Mouse (Mus musculus): ENCODE measurements around the gene Peak1. TPM values are rescaled to one million over a fixed set of nuclear protein-coding genes. Genes with fewer than 3 reads are reported as not detected.

Peak1 gene
- polyA plus RNA-seq, 1 experiment = 7.6 TPM

DNA sequence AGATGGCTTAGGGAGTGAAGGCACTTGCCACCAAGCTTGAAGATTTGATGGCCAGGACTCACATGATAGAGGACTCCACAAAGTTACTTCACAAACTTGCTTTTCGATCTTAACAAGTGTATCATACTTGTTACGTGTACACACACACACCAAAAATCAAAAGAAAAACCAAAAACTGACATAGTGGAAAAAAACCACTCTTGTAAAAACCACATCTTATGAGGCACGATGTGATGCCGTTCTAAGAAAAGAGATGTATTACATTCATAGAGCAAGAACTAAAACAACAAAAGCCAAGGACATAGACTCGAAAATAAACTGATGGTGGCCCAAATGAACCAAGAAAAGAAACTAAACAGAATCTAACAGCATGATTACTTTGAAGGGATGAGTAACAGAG lies 92.1 kb downstream of the Peak1 start:
- whole genome bisulfite sequencing = 83% methylated on average over 5 of the region's 5 CpGs
- no peak for DNase-seq (ENCODE audit: low read depth, low spot score)

DNA sequence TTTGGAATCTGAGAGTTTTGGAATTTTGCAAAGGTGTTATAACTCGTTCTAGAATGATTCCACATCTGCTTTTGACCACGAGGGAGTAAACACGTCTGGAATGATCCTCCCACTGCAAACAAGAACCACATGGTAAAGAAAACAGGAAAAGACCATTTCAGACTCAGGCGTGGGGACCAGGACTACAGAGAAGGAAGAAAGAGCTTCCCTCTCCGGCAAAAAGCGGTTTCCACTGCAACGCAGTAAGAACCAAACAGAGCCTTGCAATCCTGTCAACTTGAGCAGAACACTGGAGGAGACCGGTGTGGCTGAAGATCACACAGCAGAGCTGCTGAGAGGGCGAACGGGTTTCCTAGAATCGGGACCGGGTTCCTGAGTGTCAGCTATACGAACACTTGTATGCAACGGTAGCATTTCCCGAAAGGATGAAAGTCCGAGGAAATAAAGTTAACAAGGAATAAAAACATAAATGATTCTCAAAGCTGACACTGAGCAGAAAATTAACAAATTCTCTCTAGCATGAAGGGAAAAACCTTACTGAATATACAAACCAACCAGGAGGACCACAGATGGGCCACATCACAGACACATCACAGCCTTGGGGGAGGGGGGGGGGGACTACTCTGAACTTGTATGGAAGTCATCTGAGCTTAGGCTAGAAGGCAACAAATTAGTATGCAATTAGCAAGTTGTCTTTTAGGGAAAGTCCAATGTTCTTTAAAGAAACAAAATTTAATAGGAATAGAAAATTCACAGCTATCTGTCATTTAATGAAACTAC lies 93.1 kb downstream of the Peak1 start:
- 54% methylated on average over 16 of the region's 16 CpGs for WGBS
- DNase-seq (ENCODE audit: low read depth, low spot score) = no peak

DNA sequence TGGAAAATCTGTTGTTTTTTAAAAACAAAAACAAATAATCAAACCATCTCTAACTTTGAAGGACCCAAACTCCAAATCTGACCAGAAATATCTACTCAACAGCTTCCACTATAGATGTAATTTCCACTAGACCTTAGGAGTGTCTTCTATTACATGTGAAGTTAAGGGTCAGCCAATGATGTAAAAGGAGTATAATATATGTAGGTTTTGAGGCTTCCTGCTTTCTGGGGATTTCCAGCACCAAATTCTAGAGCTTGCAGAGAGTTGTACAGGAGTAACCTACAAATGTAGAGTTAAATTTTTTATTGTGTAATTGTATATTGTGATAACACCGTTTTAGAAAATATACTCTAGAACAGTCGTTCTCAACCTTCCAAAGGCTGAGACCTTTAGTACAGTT lies 96.6 kb downstream of the Peak1 start:
- DNase-seq (ENCODE audit: low read depth, low spot score) = no peak
- 63% methylated on average over 2 of the region's 2 CpGs for WGBS

DNA sequence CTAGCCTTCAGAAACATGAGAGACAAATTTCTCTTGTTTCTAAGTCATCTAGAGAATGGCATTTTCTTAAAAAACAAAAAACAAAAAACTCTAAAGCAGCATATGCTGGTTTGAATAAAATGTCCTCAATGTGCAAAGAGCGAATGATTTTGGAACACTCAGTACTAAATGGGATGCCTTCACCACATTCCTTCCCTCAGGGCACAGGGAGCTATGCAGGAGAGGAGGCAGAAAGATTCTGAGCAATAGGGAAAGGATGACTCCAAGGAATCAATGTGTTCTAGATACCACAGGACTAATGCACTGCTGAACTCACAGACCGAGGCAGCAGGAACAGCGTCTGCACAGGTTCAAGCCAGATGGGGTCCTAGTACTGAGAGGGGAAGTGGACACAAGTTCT lies 103.5 kb downstream of the Peak1 start:
- WGBS = 99% methylated on average over 3 of the region's 3 CpGs

DNA sequence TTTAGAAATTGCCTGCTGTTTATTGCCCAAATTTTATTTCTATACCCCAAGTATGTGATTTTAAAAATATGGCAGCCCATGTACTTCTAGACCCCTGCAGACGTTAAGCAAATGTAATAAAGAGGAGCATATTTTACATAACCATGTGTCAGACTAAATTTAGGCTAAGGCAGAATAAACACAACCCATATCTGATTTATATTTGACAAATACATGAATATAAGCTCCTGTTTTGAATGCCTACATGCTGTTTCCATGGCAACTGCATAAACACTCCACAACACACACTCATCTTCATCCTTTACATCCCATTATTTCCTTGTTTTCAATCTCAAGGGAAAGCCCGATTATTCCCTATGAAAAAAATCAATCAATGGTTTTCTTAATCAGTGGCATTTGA lies 108.8 kb downstream of the Peak1 start:
- 47% methylated on average over 2 of the region's 2 CpGs for WGBS
- no peak for DNase-seq (ENCODE audit: low read depth, low spot score)

More for the DNA sequence above, 103.5 kb downstream of the Peak1 start:
- DNase-seq (ENCODE audit: low read depth, low spot score) = no peak

DNA sequence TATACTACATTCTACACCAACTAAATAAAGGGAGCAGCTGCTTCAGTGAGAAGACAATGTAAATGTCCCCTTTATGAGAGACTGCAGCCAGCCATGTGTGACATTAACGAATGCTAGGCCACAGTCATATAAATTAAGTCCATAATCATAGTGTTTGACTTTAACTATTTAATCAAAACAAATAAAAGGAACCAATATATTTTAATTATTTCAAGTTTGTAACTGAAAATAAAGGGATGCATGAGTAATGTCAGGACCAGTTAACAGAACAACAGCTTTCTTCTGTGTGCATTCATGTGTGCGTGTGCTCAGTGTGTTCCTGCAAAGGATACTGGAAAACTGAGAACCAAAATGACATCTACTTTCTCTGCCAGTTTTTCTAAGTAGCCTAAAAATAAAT lies 113.3 kb downstream of the Peak1 start:
- 83% methylated on average over 2 of the region's 2 CpGs for WGBS
- no peak for DNase-seq (ENCODE audit: low read depth, low spot score)

DNA sequence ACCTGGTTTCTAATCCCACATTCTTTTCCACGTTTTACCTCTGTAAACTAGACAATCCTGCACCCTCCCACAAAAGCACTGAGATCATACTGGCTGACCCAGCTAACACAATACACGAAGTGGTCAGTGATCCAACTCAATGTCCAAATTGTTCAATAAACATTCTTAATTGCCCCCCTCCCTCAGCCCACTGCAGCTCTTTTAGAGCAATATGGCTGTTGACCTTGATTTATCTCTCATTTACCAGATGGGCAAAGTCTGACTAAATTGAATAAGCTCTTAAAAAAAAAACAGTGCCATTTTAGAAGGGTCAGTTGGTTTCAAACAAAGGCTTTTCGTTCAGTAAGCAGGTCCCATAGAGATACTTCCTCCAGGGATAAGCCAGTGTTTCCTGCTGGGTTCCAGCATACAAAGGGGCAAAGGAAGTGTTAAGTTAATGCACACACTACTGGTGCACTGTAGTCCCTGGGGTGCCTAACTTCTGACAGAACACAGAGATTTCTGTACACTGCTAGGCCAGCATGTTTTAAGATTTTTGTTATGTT lies 114.9 kb downstream of the Peak1 start:
- 37% methylated on average over 3 of the region's 3 CpGs for WGBS
- DNase-seq (ENCODE audit: low read depth, low spot score) = no peak

DNA sequence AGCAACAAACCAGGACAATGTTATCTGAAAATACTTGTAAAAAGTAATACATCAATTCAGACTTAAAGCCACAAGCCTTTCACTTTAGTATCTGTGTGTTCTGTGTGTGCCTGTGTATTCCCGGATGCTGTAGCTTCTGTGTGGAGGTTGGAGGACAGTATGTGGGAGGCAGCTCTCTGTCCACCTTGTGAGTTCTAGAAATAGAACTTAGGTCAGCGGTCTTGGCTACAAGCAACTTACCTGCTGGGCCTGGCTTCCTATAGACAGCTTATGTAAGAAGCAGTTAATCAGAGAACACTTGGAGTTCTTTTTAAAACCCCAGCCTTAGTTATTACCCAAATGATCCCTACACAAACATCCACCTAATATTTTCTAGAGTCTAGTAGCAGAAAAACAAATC lies 127.8 kb downstream of the Peak1 start:
- 94% methylated on average over 2 of the region's 2 CpGs for WGBS
- no peak for DNase-seq (ENCODE audit: low read depth, low spot score)

DNA sequence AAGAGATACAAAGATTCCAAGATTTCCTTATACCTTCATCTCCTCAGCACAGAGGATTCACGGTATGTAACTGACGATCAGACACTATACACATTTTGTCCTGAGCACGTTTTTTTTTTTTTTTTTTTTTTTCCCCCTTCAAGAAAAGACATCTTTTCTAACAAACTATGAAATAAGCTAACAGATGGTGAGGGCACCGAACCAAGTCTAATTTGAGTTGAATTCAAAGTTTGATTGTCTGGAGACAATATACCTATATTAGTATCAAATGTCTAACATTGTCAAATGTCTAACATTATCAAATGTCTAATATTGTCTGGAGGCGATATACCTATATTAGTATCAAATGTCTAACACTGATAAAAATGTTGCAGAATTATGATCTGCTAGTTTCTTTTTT lies 135.4 kb downstream of the Peak1 start:
- no peak for DNase-seq (ENCODE audit: low read depth, low spot score)
- 85% methylated on average over 5 of the region's 5 CpGs for WGBS

DNA sequence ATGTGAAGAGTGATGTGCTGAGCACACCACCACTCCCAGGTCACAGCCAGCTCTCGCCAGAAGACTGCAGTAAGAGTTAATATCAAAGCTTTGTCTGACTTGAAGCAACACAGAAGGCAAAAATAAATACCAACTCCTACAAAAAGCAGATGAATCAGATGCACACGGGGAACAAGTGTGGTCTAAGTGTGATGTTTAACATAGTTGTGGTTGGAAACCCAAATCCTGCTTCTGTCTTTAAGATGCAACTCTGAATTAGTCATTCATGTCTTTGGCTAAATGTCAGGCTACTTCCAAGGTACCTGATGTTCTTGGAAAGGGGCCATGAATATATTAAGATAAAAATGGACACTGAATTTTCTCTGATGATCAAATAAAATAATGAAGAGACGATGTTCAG lies 144.3 kb downstream of the Peak1 start:
- WGBS = 79% methylated on average over 3 of the region's 3 CpGs
- DNase-seq (ENCODE audit: low read depth, low spot score) = no peak

DNA sequence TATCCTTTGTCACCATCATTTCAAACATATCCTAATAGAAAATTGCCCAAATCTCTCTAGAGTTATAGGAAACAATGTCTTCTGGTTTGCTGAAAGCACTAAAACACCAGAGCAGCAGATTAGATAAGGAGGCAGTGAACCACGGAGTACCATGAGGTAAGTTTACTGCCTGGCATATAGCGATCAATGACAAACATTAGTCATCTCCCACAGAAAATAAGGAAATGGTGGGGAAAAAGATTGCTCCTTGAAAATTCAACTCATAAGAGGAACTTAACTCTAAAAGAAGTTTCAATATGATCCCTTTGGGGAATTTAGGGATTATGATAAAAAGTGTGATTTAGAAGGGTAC lies 145.6 kb downstream of the Peak1 start:
- 26% methylated on average over 2 of the region's 2 CpGs for WGBS
- no peak for DNase-seq (ENCODE audit: low read depth, low spot score)

DNA sequence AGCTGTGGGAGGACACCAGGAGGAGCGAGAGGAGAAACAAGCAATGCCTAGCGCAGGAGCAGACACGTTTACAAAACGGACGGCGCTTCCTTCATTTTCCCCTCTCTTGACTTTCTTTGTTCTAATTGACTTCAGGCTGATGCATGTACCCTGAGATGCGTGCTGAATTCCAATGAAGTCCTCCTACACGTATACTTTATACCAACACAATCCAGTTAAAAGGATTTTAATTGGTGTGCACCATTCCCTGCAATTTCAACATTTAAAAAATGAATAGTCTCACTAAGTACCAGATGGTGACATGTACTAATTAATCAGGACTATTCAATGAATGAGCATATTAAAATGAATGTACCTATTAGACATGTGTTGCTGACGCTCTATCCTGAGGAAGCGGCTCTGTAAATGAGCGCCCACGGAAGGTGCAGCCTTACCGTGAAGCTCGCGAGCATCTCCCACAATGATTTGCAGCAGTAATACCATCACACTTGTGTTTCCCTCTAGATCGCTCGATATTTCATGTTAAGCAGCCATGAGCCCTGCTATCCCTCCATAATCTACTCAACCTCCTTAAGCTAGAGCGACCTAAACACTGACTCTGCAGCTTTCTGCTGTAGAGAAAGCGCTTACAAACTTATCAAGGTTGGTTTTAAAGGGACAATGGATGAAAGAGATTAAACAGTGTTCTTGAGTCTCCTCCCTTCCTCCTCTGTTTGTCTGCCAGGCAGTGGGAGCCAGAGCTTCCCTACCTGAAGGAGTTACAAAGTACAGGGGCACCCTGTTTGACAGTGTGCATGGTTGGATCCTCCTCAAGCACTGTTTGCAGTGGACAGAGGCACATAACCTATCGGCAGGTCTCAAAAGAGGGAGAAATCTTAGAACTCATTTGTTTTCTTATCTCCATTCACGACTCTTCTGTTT lies 146.3 kb downstream of the Peak1 start:
- 71% methylated on average over 21 of the region's 21 CpGs for WGBS
- DNase-seq (ENCODE audit: low read depth, low spot score) = no peak

DNA sequence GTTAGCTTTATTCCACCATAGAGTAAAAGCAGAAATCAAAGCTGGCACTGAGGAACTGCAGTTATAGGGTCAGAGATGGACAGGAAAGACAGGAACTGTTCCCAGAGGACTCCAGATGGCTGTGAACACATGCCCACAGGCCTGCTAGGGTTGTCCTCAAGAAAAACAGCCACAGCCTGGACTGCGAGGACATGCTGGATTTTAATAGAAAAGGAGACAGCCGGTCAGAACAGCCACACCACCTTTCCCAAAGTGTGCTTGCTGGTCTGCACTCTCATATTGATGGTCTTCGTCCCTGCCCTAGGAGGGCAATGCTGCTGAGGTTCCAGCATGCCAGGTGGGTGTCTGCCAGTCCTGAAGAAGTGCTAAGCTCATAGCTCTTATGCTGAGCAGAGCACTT lies 148.8 kb downstream of the Peak1 start:
- DNase-seq (ENCODE audit: low read depth, low spot score) = no peak
- WGBS = 95% methylated on average over 3 of the region's 3 CpGs

DNA sequence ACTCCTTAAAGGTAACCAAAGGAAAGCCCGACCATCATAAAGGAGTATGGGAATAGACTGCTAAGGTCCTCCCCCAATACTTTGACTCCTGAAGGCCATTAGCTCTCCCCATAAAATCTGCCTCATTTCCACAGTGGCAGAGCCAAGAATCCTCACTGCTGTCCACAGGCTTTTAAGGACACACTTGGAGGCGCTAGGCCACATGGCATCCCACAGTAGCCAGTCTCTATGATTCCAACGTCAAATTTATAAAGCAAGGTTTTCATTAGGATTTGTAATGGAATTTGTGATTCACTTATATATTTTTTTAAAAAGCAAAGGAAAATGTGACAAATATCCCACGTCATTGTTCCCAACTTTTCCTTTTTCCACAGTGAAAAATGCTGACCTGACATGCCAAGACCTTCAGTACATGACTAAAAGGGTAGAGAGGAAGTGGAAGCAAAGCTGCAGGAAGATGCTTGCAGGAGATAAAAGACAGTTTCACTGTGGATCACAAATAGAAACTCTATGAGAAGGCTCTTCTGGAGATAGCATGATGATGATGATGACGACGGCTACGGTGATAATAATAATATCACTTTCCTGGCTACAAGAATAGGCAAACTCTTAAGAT lies 151.6 kb downstream of the Peak1 start:
- WGBS = 84% methylated on average over 7 of the region's 7 CpGs

DNA sequence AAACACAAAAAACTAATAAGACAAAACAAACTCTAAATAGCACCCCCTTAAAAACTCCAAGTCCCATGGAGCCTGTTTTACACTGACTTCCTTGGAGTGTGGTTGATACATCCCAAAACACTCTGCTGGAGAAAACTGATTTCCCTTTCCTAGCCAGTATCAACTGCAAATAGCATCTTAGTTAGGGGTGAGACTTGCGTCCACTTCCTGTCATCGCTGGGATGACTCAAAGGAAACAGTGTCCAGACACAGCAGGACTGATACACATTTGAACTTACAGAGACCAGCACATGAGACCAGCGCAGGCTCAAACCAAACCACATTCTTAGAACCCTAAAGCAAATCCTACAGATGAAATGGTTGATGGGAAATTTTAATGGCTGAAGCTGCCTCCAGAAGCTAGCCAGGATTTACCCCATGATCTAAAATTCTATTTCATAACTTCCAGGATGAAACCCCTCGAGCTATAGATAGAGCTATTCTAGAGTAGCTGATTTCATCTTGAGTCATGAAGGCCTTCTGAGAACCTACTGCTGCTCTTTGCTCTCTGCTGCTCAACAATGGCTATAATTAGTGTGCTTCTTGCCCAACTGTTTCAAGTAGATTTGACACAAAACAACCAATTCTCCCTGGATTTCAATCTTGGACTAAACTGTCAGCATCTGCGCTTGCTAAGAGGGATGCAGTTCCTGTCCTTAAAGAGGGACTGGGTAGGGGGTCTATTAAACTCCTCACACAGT lies 152.2 kb downstream of the Peak1 start:
- 74% methylated on average over 5 of the region's 5 CpGs for WGBS
- DNase-seq (ENCODE audit: low read depth, low spot score) = no peak

More for the DNA sequence above, 151.6 kb downstream of the Peak1 start:
- DNase-seq (ENCODE audit: low read depth, low spot score) = no peak

DNA sequence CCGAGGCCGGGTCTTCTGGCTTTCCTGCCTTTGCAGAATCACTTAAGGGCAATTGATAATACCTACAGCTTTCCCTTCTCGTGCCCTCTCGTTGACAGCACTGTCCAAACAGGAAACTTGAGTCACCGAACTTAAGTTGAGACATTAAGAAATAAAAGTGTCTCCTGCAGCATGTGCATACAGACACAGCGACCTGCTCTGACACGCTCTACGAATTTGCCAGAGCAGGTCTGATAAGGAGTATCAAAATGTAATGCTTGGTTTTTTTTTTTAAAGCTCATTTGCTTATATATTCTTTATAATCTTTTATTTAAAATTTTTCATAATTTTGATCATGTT lies 152.9 kb downstream of the Peak1 start:
- WGBS = 38% methylated on average over 8 of the region's 8 CpGs
- no peak for DNase-seq (ENCODE audit: low read depth, low spot score)

DNA sequence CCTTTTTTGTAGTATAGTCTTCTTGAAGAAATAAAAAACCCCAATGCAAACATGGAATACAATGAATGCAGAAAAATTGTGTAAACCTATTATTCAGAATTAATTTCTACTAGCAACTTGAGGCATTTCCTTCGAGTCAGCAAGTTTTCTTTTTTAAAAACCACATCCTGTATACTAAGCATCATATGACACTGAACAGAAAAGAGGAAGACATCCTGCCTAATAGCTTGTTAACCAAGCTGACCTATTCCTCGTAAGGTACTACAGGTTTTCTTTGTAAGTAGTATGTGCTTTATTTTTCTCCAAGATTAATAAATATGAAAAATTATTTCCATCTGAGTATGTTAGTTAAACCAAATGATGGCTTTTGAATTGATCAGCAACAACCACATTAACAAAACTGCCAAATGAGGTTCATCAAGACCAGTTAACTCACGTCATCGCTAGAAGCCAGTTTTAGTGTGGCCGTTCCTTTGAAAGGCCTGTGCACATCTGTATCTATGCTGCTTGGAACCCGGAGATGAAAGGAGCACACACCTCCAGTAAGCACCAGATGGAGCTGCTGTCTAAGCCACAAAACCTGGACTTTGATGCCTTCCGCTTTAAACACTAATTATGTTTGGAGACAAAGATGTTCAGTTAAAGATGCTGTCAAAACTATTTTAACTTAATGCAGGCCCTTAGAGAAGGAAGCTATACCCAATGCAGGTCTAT lies 153.4 kb downstream of the Peak1 start:
- 46% methylated on average over 7 of the region's 7 CpGs for WGBS
- no peak for DNase-seq (ENCODE audit: low read depth, low spot score)

DNA sequence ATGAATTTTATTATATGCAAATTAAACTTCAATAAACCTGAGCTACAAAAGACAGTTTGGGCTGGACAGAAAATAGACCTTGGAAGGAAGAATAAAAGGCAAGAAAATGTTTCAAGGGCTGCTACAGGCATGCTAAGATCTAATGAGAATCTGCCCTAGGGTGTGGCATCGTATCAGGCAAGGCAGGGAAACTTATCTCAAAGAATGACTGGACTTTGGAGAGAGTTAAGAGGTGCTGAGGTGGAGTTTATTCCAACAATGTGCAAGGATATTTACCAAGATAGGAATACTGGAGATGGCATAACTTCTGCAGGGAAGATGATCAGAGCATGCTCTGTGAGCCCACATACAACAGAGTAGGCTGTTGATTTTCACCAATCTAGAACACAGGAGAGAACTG lies 154.8 kb downstream of the Peak1 start:
- DNase-seq (ENCODE audit: low read depth, low spot score) = no peak
- 42% methylated on average over 1 of the region's 1 CpGs for WGBS

DNA sequence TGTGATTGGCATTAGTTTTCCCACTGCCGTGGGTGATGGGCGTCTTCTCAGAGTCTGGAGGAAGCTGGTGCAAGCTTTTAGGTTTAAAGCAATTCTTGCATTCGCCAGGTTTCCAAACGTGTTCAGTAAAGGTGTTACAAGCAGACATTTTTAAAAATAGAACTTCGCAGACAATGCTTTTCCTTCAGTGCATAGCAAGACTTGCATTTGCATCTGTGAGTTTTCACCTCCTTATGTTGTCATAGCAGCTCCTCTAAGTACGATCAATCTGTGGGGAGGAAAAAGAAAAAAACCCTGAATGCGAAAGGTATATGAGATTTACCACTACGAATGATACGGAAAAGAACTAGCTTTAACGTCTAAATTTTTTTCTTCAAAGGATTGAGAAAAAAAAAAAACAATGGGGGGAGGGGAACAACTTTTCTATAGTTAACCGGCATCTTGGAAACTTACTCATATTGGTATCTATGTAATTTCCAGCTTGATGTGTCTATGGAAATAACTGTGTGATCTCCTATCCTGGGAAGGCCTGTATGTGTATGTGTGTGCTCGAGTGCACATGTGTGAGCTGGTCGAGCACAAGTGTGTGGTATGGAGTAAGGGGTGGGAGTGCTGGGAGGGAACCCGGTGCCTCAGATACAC lies 157.3 kb downstream of the Peak1 start:
- WGBS = 90% methylated on average over 14 of the region's 14 CpGs
- DNase-seq (ENCODE audit: low read depth, low spot score) = no peak
